Mouse (Mus musculus) heart, postnatal 36 days (tissue): ENCODE measurements around the gene Mast4. TPM values are rescaled to one million over a fixed set of nuclear protein-coding genes. Genes with fewer than 3 reads are reported as not detected.

Source experiments
- DNase-seq, 2 experiments: peaks; one replicate each; pipeline ENCODE4 v3.0.0; 2021 to 2022
- intact Hi-C: fragments of 180-260 bp; cut with DNase I; formaldehyde crosslinking; loops from one replicate; pipeline ENCODE4 v1.15.1; 2025
- total RNA-seq, 2 experiments: library from RNA; stranded (reverse); gene quantifications; 2 replicates each; pipeline ENCODE4 v1.2.3; 2021

Mast4 gene
- total RNA-seq, 2 experiments from 2014 or later, result 26.8 to 29.3 TPM

- intact Hi-C loops, result no loop called here
- no peak for DNase-seq
These were observed 15.0 kb downstream of the Mast4 start for GRCm38 (mm10) chr13:103319317-103319716.

GRCm38 (mm10) chr13:103316777-103317367 lies 17.4 kb downstream of the Mast4 start:
- no peak for DNase-seq
- intact Hi-C loops, result no loop called here

GRCm38 (mm10) chr13:103315113-103315708 lies 19.1 kb downstream of the Mast4 start:
- DNase-seq, result no peak
- intact Hi-C loops, result no loop called here

- no peak for DNase-seq
- intact Hi-C loops, result no loop called here
These were observed 26.0 kb downstream of the Mast4 start for GRCm38 (mm10) chr13:103308296-103308695.

GRCm38 (mm10) chr13:103303826-103304225 lies 30.5 kb downstream of the Mast4 start:
- no peak for DNase-seq
- intact Hi-C loops, result no loop called here

- DNase-seq, result no peak
These were observed 31.8 kb downstream of the Mast4 start for GRCm38 (mm10) chr13:103302508-103302907.

GRCm38 (mm10) chr13:103302077-103302476 lies 32.2 kb downstream of the Mast4 start:
- intact Hi-C loops, result no loop called here

More at GRCm38 (mm10) chr13:103302508-103302907, 31.8 kb downstream of the Mast4 start:
- intact Hi-C loops, result no loop called here

GRCm38 (mm10) chr13:103294424-103294823 lies 39.9 kb downstream of the Mast4 start:
- intact Hi-C loops, result no loop called here
- DNase-seq, result no peak

More at GRCm38 (mm10) chr13:103302077-103302476, 32.2 kb downstream of the Mast4 start:
- DNase-seq, result no peak

- intact Hi-C loops, result no loop called here
- no peak for DNase-seq
These were observed 41.2 kb downstream of the Mast4 start for GRCm38 (mm10) chr13:103293121-103293520.

- intact Hi-C loops, result no loop called here
- no peak for DNase-seq
These were observed 43.2 kb downstream of the Mast4 start for GRCm38 (mm10) chr13:103291098-103291497.

- intact Hi-C loops, result no loop called here
- peak in 1 of 2 experiments; percentile 25 for DNase-seq
These were observed 48.5 kb downstream of the Mast4 start for GRCm38 (mm10) chr13:103285821-103286220.

GRCm38 (mm10) chr13:103285036-103285435 lies 49.3 kb downstream of the Mast4 start:
- intact Hi-C loops, result no loop called here
- no peak for DNase-seq

- DNase-seq, result peak in 1 of 2 experiments; percentile 31
- intact Hi-C loops, result no loop called here
These were observed 63.4 kb downstream of the Mast4 start for GRCm38 (mm10) chr13:103270856-103271391.

- no peak for DNase-seq
These were observed 71.6 kb downstream of the Mast4 start for GRCm38 (mm10) chr13:103262707-103263106.

GRCm38 (mm10) chr13:103262061-103262460 lies 72.2 kb downstream of the Mast4 start:
- intact Hi-C loops, result no loop called here
- no peak for DNase-seq

More at GRCm38 (mm10) chr13:103262707-103263106, 71.6 kb downstream of the Mast4 start:
- intact Hi-C loops, result no loop called here

GRCm38 (mm10) chr13:103260414-103260813 lies 73.9 kb downstream of the Mast4 start:
- DNase-seq, result peak in 1 of 2 experiments; percentile 31
- intact Hi-C loops, result no loop called here

GRCm38 (mm10) chr13:103258106-103258505 lies 76.2 kb downstream of the Mast4 start:
- intact Hi-C loops, result no loop called here
- peak; percentile 14 to 16 for DNase-seq

- DNase-seq, result no peak
- intact Hi-C loops, result no loop called here
These were observed 79.4 kb downstream of the Mast4 start for GRCm38 (mm10) chr13:103254861-103255260.

- intact Hi-C loops, result no loop called here
- DNase-seq, result no peak
These were observed 81.2 kb downstream of the Mast4 start for GRCm38 (mm10) chr13:103253077-103253476.

- intact Hi-C loops, result no loop called here
- DNase-seq, result no peak
These were observed 85.9 kb downstream of the Mast4 start for GRCm38 (mm10) chr13:103248102-103249054.
